Mouse (Mus musculus): ENCODE data around the gene Selp. TPM values are rescaled to one million over a fixed set of nuclear protein-coding genes. Genes with fewer than 3 reads are reported as not detected.

The Selp gene
- total RNA-seq (2015) = 1.4 and 2.0 TPM in 2 replicates
- total RNA-seq (2017) = 1.3 and 2.0 TPM in 2 replicates

- ATAC-seq (ENCODE audit: poor library complexity, severe bottlenecking) = peak; percentile 30; the same call in 1 of the 2 replicates
Observed at GRCm38 (mm10) chr1:164114947-164115493, at the start of gene Selp. Gene Selp, plus strand, starts transcription at chr1:164115264.

GRCm38 (mm10) chr1:164069261-164069660 lies 45.8 kb upstream of the Selp start:
- ATAC-seq (ENCODE audit: poor library complexity, severe bottlenecking) = no peak

GRCm38 (mm10) chr1:164070461-164070860 lies 44.6 kb upstream of the Selp start:
- no peak for ATAC-seq (ENCODE audit: poor library complexity, severe bottlenecking)

DNA sequence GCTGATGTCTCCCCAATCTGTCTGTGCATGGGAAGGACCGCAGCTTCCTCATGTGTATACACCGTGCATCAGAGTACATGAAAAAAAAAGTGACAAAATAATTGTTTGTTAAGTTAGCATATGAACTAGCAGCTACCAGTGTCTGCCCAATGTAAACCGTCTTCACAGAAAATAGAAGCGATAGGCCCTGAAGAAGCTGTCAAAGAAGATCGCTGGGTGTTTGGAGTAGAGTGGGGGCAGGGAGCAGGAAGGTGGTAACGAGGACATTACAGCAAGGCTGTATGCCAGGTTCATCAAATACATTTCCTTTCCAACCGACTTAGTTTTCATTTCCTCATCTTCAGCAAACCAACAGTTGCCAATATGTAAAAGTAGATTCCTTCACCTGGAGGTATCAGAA lies 44.0 kb upstream of the Selp start:
- ATAC-seq (ENCODE audit: poor library complexity, severe bottlenecking) = 0 out of 2 replicates have a peak, but pooled peaks have one; percentile 11

GRCm38 (mm10) chr1:164072001-164072400 lies 43.1 kb upstream of the Selp start:
- ATAC-seq (ENCODE audit: poor library complexity, severe bottlenecking) = no peak

DNA sequence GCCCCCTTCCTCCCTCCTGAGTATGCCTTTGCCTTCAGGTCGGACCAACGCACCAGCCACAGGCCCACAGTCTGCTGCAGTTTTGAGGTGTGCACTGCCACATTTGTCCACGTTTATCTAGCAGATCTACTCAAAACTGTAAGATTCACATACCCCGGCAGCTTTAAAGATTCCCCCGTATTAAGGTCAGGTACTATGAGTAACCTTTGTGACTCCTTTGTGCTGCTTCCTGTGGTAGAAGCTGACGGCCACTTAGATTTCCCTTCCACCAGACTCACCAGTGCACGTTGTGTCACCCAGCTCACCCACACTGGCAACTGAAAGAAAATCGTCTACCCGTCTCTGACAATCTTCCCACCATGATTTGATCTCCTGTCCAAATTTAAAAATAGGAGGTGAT lies 42.0 kb upstream of the Selp start:
- peak; percentile 16; the same call in 1 of the 2 replicates for ATAC-seq (ENCODE audit: poor library complexity, severe bottlenecking)

DNA sequence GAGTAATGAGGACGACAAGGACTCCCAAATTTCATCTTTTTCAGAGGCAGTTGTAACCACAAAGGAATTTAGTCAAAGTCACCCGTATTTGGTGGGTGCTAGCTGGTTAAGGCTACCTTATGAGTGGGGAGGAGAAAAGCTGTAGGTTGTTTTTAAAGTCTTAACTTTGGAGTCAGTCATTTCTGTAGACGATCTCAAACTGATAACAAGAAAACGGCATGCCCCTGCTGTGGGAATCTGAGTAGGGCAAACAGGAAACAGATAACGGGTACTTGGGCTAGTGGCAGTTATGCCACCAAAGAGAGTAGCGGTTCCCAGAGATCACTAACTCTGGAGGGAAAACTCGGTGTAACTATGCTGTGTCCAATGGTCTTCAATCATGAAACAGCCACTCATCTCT lies 41.3 kb upstream of the Selp start:
- no peak for ATAC-seq (ENCODE audit: poor library complexity, severe bottlenecking)

- ATAC-seq (ENCODE audit: poor library complexity, severe bottlenecking) = peak; percentile 21; the same call in 1 of the 2 replicates
Observed at GRCm38 (mm10) chr1:164074606-164075140, 40.4 kb upstream of the Selp start.

- no peak for ATAC-seq (ENCODE audit: poor library complexity, severe bottlenecking)
Observed at GRCm38 (mm10) chr1:164075416-164075815, 39.6 kb upstream of the Selp start.

- no peak for ATAC-seq (ENCODE audit: poor library complexity, severe bottlenecking)
Observed at GRCm38 (mm10) chr1:164076441-164076840, 38.6 kb upstream of the Selp start.

GRCm38 (mm10) chr1:164077031-164077430 lies 38.0 kb upstream of the Selp start:
- no peak for ATAC-seq (ENCODE audit: poor library complexity, severe bottlenecking)

- ATAC-seq (ENCODE audit: poor library complexity, severe bottlenecking) = peak; percentile 21
Observed at GRCm38 (mm10) chr1:164078323-164078741, 36.7 kb upstream of the Selp start.

DNA sequence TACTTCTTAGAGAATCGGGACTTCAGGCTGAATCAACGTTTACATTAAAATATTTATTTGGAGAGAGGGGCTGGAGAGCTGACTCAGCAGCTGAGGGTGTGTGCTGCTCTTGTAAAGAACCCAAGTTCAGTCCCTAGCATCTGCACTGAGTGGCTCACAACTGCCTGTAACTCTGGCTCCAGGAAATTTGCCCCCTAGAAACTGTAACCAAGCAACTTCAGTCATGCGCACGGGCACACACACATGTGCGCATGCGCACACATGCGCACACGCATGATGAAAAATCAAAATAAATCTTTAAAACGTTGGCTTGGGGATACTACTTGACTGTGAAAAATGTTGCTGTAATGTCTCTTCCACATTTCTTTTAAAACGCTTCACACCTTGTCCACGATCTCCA lies 36.0 kb upstream of the Selp start:
- no peak for ATAC-seq (ENCODE audit: poor library complexity, severe bottlenecking)

GRCm38 (mm10) chr1:164083046-164083445 lies 32.0 kb upstream of the Selp start:
- ATAC-seq (ENCODE audit: poor library complexity, severe bottlenecking) = peak; percentile 27

DNA sequence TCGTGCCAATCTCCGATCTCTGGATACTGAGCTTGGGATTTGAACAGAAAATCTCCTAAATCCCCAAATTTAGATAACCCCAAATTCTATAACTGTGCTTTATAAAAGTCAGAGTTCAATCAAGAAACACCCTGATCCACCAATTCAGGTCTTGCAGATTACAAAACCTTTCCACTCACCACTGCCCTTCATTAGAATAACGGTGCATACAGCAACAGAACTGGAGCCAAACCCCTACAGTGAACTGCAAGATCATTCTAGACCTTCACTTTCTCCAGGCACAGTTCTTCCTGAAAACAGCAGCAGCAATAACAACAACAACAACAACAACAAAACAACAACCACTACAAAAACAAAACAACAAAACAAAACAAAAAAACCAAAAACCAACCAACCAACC lies 28.3 kb upstream of the Selp start:
- no peak for ATAC-seq (ENCODE audit: poor library complexity, severe bottlenecking)

GRCm38 (mm10) chr1:164087872-164088271 lies 27.2 kb upstream of the Selp start:
- ATAC-seq (ENCODE audit: poor library complexity, severe bottlenecking) = peak; percentile 75

GRCm38 (mm10) chr1:164096780-164097179 lies 18.3 kb upstream of the Selp start:
- no peak for ATAC-seq (ENCODE audit: poor library complexity, severe bottlenecking)

- peak; percentile 88 for ATAC-seq (ENCODE audit: poor library complexity, severe bottlenecking)
Observed at GRCm38 (mm10) chr1:164097911-164098310, 17.2 kb upstream of the Selp start.

DNA sequence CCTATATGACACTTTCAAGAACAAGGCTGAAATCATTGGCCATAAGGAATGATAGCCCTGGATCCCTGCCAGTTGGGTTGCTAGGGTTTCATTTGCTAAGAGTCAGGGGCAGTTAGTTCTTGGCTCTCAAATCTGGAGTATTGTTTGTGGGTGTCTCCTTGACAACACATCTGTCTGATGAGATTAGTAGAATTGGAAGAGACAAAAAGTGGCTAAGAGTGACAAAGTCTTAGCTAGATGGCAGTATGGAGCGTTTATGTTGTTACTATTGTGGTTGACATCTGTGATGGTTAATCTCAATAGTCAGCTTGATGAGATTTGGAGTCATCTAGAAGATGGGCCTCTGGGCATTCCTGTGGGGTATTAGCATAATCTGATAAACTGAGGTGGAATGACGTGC lies 16.7 kb upstream of the Selp start:
- ATAC-seq (ENCODE audit: poor library complexity, severe bottlenecking) = 0 out of 2 replicates have a peak, but pooled peaks have one; percentile 11

DNA sequence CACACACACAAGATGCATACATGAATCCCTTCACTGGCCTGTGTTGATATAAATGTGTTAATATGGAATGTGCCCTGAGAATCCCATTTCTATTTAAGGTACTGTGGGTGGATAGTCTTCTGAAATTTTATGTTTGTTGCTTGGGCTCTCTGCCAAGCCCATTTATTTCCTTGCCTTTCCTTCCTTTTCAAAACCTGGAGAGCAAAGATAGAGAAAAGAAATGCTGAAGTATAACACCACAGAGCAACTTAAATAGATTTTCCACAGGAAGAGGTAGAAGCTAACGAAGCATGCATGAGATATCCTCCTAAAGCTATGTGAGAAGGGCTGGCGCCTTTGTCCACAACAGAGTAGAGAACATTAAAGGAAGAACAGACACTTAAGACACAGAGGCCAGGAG lies 5.3 kb upstream of the Selp start:
- ATAC-seq (ENCODE audit: poor library complexity, severe bottlenecking) = no peak

DNA sequence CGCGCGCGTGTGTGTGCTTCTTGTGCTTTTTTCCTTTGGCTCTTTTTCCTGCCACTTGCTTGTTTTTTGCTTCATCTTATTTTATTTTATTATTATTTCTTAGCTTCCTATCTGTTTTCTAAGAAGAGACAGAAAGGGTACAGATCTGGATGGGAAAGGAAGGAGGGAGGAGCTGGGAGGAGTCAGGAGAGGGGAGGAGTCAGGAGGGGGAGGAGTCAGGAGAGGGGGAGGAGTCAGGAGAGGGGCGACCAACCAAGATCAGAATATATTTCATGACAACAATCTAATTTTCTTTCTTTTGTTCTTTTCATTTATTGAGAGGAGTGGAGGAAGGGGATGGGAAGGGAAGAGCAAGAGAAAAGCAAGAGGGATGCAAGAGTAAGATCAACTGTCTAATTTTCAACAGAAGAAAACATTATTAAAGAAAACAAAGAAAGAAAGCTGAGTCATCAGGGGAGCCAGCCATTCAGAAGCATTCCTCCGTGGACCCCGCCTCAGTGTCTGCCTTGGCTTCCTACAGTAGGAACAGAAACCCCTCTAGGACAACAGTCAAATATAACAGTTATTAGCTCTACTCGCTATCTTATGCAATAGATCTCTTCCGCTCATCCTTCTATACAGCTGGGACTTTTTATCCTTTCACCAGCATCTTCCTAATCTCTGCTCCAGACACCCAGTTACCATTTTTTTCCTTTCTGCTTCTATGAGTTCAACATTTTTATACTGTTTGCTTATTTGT lies 4.3 kb upstream of the Selp start:
- peak; percentile 51 for ATAC-seq (ENCODE audit: poor library complexity, severe bottlenecking)

DNA sequence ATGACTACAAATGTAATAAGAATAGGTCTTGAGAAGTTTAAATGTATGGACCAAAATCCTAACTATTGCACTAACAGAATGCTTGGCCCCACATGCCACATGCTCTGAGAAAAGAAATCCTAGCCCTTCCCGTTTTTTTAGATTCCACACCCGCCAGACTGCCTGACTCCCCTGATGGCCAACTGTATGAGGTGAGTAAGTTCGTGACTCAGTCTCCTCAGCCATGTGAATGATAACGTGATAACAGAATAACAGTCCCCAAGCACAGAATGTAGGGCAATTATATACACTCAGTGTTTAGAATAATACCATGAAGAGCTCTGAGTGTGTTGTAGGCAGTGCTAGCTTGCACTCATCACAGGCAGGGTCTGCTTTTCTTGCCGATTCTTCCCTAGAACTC lies 784 bp upstream of the Selp start:
- ATAC-seq (ENCODE audit: poor library complexity, severe bottlenecking) = no peak

Measured in megakaryocyte, adult 5-6 weeks (primary cell).